Mouse (Mus musculus): ENCODE results near the gene Usp2. TPM values are rescaled to one million over a fixed set of nuclear protein-coding genes. Genes with fewer than 3 reads are reported as not detected.

Usp2 gene
- polyA plus RNA-seq, 1 experiment = 50.9 TPM

GRCm38 (mm10) chr9:44072599-44072915, 5.7 kb downstream of the Usp2 start:
- TF ChIP-seq CTCF (IDR thresholded peaks at IDR 0.05; ENCODE audit: extremely low read depth, insufficient read depth, low read length) (no peak), POLR2A (IDR thresholded peaks at IDR 0.05; ENCODE audit: extremely low read depth, insufficient read depth, low read length) (no peak)
- peak overlapping the region; percentile 88 for H3K27ac ChIP-seq (ENCODE audit: insufficient read depth, low read length)
- H3K4me3 ChIP-seq (ENCODE audit: insufficient read depth, low read length) = no peak overlapping the region
- no peaks in the 10 kb centered on the region for H3K4me1 ChIP-seq (ENCODE audit: control insufficient read depth, insufficient read depth, low read length)

DNA sequence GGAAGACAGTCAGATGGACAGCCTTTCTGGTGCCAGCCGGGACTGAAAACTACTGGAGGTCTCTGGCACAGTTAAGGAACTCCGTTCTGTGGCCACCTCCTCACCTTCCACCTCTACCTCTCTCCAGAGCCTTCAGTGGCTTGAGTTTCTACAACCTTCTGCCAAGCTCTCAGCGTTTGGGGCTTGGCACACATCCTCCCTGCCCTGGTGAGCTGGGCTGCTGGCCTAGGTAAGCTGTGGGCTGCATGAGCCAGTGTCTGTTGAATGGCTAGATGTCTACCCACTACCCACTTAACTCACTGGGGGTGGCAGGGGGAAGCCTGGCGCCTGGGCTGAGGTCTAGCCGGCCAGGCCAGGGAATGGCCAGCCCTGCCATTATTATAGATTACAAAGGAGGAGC, 6.3 kb downstream of the Usp2 start:
- Histone ChIP-seq H3K4me3 (ENCODE audit: insufficient read depth, low read length) (0 out of 2 replicates have a peak overlapping the region, but pooled peaks have one; percentile 6), H3K4me1 (ENCODE audit: control insufficient read depth, insufficient read depth, low read length) (no peaks in the 10 kb centered on the region), H3K27ac (ENCODE audit: insufficient read depth, low read length) (peak overlapping the region; percentile 48)
- TF ChIP-seq CTCF (IDR thresholded peaks at IDR 0.05; ENCODE audit: extremely low read depth, insufficient read depth, low read length) (no peak), POLR2A (IDR thresholded peaks at IDR 0.05; ENCODE audit: extremely low read depth, insufficient read depth, low read length) (no peak)

- Histone ChIP-seq H3K27ac (ENCODE audit: insufficient read depth, low read length) (no peak overlapping the region), H3K4me3 (ENCODE audit: insufficient read depth, low read length) (no peak overlapping the region), H3K4me1 (ENCODE audit: control insufficient read depth, insufficient read depth, low read length) (peaks cover 7% of the 10 kb centered on the region)
- TF ChIP-seq POLR2A (IDR thresholded peaks at IDR 0.05; ENCODE audit: extremely low read depth, insufficient read depth, low read length) (no peak), CTCF (IDR thresholded peaks at IDR 0.05; ENCODE audit: extremely low read depth, insufficient read depth, low read length) (peak; percentile 43)
These were observed 7.8 kb downstream of the Usp2 start for GRCm38 (mm10) chr9:44074395-44075275.

GRCm38 (mm10) chr9:44075276-44075995, 8.6 kb downstream of the Usp2 start:
- peaks cover 13% of the 10 kb centered on the region for H3K4me1 ChIP-seq (ENCODE audit: control insufficient read depth, insufficient read depth, low read length)
- H3K27ac ChIP-seq (ENCODE audit: insufficient read depth, low read length) = no peak overlapping the region
- TF ChIP-seq POLR2A (IDR thresholded peaks at IDR 0.05; ENCODE audit: extremely low read depth, insufficient read depth, low read length) = no peak
- TF ChIP-seq CTCF (IDR thresholded peaks at IDR 0.05; ENCODE audit: extremely low read depth, insufficient read depth, low read length) = no peak
- no peak overlapping the region for H3K4me3 ChIP-seq (ENCODE audit: insufficient read depth, low read length)

DNA sequence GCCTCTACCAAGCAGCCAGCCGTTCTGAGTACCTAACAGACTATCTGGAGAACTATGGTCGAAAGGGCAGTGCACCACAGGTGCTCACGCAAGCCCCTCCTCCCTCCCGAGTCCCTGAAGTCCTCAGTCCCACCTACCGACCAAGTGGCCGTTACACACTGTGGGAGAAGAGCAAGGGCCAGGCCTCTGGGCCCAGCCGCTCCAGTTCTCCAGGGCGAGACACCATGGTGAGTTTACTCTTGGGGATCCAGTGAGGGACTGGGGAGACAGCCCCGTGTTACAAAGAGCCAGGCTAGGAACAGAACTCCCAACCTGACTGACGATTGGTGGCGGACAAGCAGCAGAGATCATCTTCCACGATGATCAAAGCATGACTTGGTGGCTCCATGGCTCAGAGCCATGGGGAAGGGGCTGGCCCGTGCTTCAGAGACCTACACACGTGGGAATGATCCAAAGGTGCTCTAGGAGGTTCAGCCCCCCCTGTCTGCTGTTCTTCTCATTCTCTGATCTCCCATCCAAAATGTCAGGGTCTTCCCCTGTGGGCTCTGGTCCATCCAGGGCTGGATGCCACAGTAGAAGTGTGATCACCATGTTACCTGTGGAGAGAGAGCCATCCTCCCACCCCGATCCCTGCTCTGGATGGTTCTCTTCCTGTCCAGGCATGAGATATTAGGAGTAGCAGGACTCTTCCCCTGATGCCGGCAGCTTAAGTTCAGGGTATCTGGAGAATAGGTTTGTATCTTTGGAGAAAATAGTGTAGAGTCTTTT, 9.4 kb downstream of the Usp2 start:
- Histone ChIP-seq H3K4me3 (ENCODE audit: insufficient read depth, low read length) (no peak overlapping the region), H3K4me1 (ENCODE audit: control insufficient read depth, insufficient read depth, low read length) (peaks cover 19% of the 10 kb centered on the region), H3K27ac (ENCODE audit: insufficient read depth, low read length) (no peak overlapping the region)
- TF ChIP-seq CTCF (IDR thresholded peaks at IDR 0.05; ENCODE audit: extremely low read depth, insufficient read depth, low read length) (no peak), POLR2A (IDR thresholded peaks at IDR 0.05; ENCODE audit: extremely low read depth, insufficient read depth, low read length) (no peak)

DNA sequence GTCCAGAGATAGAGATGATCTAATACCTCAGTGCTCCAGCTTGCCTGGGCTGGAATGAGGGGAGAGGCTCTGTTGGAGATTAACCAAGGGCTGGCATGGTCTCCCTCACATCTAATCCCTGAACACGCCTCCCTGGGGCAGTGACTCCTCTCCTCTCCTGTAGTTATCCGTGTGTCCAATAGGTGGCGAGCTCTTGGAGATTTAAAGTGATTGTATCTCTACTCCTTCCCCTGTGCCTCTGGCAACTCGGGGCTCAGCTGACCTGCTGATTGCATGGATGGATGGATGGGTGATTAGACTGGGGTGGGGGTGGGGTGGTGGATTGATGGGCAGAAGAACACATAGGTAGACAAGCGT, 9.9 kb downstream of the Usp2 start:
- TF ChIP-seq POLR2A (IDR thresholded peaks at IDR 0.05; ENCODE audit: extremely low read depth, insufficient read depth, low read length) (no peak), CTCF (IDR thresholded peaks at IDR 0.05; ENCODE audit: extremely low read depth, insufficient read depth, low read length) (peak; percentile 58)
- H3K27ac ChIP-seq (ENCODE audit: insufficient read depth, low read length) = no peak overlapping the region

DNA sequence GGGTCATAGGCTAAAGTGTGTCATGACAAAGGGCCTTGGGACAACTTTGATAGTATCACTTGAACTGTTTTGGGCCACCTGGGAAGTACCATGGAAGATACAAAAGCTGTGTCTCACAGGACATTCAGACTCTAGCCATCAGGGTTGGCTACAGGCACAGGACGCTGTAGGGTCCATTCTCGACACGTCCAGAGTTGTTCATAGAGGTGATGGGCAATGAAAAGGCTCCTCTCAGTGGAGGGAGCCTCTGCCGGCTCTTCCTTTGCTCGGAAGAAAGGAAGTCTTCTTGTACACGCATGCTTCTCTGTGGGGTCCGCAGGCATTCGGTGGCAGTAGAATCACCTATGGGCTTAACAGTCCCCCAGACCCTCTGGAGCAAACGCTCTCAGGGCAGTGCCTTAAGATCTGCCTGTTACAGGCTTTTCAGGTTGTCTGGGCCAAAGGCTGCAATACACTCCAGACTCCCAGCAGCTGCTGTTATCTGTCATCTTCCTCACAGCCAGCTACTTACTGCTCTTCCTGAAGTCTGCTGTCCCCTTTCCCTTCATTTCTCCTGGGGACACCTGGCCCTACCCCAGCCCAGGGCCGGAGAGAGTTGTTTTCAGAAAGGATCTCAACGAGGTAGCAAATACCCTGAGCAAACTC, 10.6 kb downstream of the Usp2 start:
- TF ChIP-seq POLR2A (IDR thresholded peaks at IDR 0.05; ENCODE audit: extremely low read depth, insufficient read depth, low read length) (no peak), CTCF (IDR thresholded peaks at IDR 0.05; ENCODE audit: extremely low read depth, insufficient read depth, low read length) (no peak)
- no peak overlapping the region for H3K4me3 ChIP-seq (ENCODE audit: insufficient read depth, low read length)
- no peak overlapping the region for H3K27ac ChIP-seq (ENCODE audit: insufficient read depth, low read length)
- H3K4me1 ChIP-seq (ENCODE audit: control insufficient read depth, insufficient read depth, low read length) = peaks cover 19% of the 10 kb centered on the region

More for the DNA sequence above, 9.9 kb downstream of the Usp2 start:
- Histone ChIP-seq H3K4me1 (ENCODE audit: control insufficient read depth, insufficient read depth, low read length) (peaks cover 19% of the 10 kb centered on the region), H3K4me3 (ENCODE audit: insufficient read depth, low read length) (no peak overlapping the region)

- TF ChIP-seq CTCF (IDR thresholded peaks at IDR 0.05; ENCODE audit: extremely low read depth, insufficient read depth, low read length) (no peak), POLR2A (IDR thresholded peaks at IDR 0.05; ENCODE audit: extremely low read depth, insufficient read depth, low read length) (no peak)
- Histone ChIP-seq H3K4me1 (ENCODE audit: control insufficient read depth, insufficient read depth, low read length) (peaks cover 20% of the 10 kb centered on the region), H3K4me3 (ENCODE audit: insufficient read depth, low read length) (no peak overlapping the region), H3K27ac (ENCODE audit: insufficient read depth, low read length) (peak overlapping the region; percentile 18; the same call in 1 of the 2 replicates)
These were observed 11.4 kb downstream of the Usp2 start for GRCm38 (mm10) chr9:44078136-44078797.
